In genomic region chr6:113040319-113040718, GRCm38 (mm10) we compare ENCODE assay signal across 23 mouse cellular contexts. TPM values are rescaled to one million over a fixed set of nuclear protein-coding genes. Genes with fewer than 3 reads are reported as not detected.
DNase-seq lines count a peak whose midpoint lies in the region; ATAC-seq and TF ChIP-seq lines count a peak whose summit lies in the region.
"Had no signal": no experiment of that assay in that cellular context is flagged by ENCODE, and none has a peak within 500 bp of the region (broad histone marks: within the 10 kb centered on the region; RNA-seq: fewer than 3 reads in every experiment).

No protein-coding gene starts in this region.

- H3K79me2 ChIP-seq in MEL (ENCODE audit: control insufficient read depth, insufficient read depth, low read length, poor library complexity): peaks cover 6% of the 10 kb centered on the region

- no peak for ATAC-seq in liver, embryonic 12.5 days
- no peak for ATAC-seq in liver, embryonic 13.5 days (ENCODE audit: low read depth)
- ATAC-seq in liver, embryonic 11.5 days (replicated peaks; ENCODE audit: low FRiP score): no peak
- no peak for ATAC-seq in kidney, embryonic 15.5 days (replicated peaks; ENCODE audit: low FRiP score)
- ATAC-seq: activated CD4-positive, CD25-positive, alpha-beta regulatory T cell, adult 4 months; CD4-positive, CD25-positive, alpha-beta regulatory T cell, adult 4 months; Patski had no signal

- no peak overlapping the region for H3K4me3 ChIP-seq in liver, embryonic 12.5 days
- H3K4me3 ChIP-seq in liver, embryonic 13.5 days (replicated peaks): no peak overlapping the region
- no peak overlapping the region for H3K4me3 ChIP-seq in liver, embryonic 11.5 days (ENCODE audit: low read depth, low read length)
- H3K4me3 ChIP-seq in MEL (ENCODE audit: control insufficient read depth in 1 of 2, insufficient read depth in 1 of 2, low read depth in 2 of 2, low read length in 2 of 2): peak overlapping the region in 1 of 2 experiments; percentile 34; a peak in 1 of 4 replicates
- H3K4me3 ChIP-seq in kidney, embryonic 15.5 days (replicated peaks): no peak overlapping the region

- no peak overlapping the region for H3K4me2 ChIP-seq in liver, embryonic 12.5 days
- no peak overlapping the region for H3K4me2 ChIP-seq in liver, embryonic 13.5 days
- no peak overlapping the region for H3K4me2 ChIP-seq in liver, embryonic 11.5 days
- H3K4me2 ChIP-seq in kidney, embryonic 15.5 days: no peak overlapping the region

- TF ChIP-seq EP300 in MEL (IDR thresholded peaks at IDR 0.05; ENCODE audit: low read depth in 1 of 2, low read length in 2 of 2): peak; percentile 8 to 23; a peak in 3 of 4 replicates

- no peaks in the 10 kb centered on the region for H3K36me3 ChIP-seq in liver, embryonic 12.5 days
- no peaks in the 10 kb centered on the region for H3K36me3 ChIP-seq in liver, embryonic 13.5 days
- no peaks in the 10 kb centered on the region for H3K36me3 ChIP-seq in liver, embryonic 11.5 days (ENCODE audit: control insufficient read depth, insufficient read depth, low read length)
- H3K36me3 ChIP-seq in MEL (ENCODE audit: control insufficient read depth in 1 of 2, insufficient read depth in 2 of 2, low read length in 2 of 2): peaks cover 0 to 54% of the 10 kb centered on the region in 2 experiments; a peak in 2 of 4 replicates
- H3K36me3 ChIP-seq in kidney, embryonic 15.5 days: no peaks in the 10 kb centered on the region

- H3K9me3 ChIP-seq in liver, embryonic 12.5 days (replicated peaks): no peaks in the 10 kb centered on the region
- H3K9me3 ChIP-seq in liver, embryonic 13.5 days (replicated peaks): no peaks in the 10 kb centered on the region
- no peaks in the 10 kb centered on the region for H3K9me3 ChIP-seq in liver, embryonic 11.5 days (ENCODE audit: control insufficient read depth, low read length)
- no peaks in the 10 kb centered on the region for H3K9me3 ChIP-seq in MEL (replicated peaks; ENCODE audit: insufficient read depth, low read length)
- H3K9me3 ChIP-seq in kidney, embryonic 15.5 days (replicated peaks): no peaks in the 10 kb centered on the region
- H3K9me3 ChIP-seq: G1E had no signal

- peak overlapping the region; percentile 74; the same call in 1 of the 2 replicates for H3K27ac ChIP-seq in liver, embryonic 12.5 days
- H3K27ac ChIP-seq in liver, embryonic 13.5 days: peak overlapping the region; percentile 83
- no peak overlapping the region for H3K27ac ChIP-seq in liver, embryonic 11.5 days (ENCODE audit: low read depth, low read length)
- H3K27ac ChIP-seq in MEL (ENCODE audit: control insufficient read depth, low read depth, low read length): peak overlapping the region; percentile 98
- no peak overlapping the region for H3K27ac ChIP-seq in kidney, embryonic 15.5 days

- WGBS in liver, embryonic 12.5 days (ENCODE audit: insufficient replicate concordance): 61% methylated on average over 2 of the region's 2 CpGs
- 54% methylated on average over 2 of the region's 2 CpGs for WGBS in liver, embryonic 13.5 days (ENCODE audit: insufficient replicate concordance)
- WGBS in liver, embryonic 11.5 days: 72% methylated on average over 2 of the region's 2 CpGs
- 81% methylated on average over 2 of the region's 2 CpGs for WGBS in kidney, embryonic 15.5 days

- intact Hi-C loops in heart, postnatal 14 days (cut with DNase I): no loop called here

- no peak for TF ChIP-seq CTCF in MEL (IDR thresholded peaks at IDR 0.05 in 2 of 3, conservative IDR thresholded peaks at IDR 0.05 in 1 of 3; ENCODE audit: control insufficient read depth in 1 of 3, insufficient read depth in 1 of 3, low read depth in 2 of 3, low read length in 3 of 3, poor library complexity in 1 of 3, severe bottlenecking in 1 of 3)

- peaks cover 62% of the 10 kb centered on the region for H3K4me1 ChIP-seq in liver, embryonic 12.5 days
- H3K4me1 ChIP-seq in liver, embryonic 13.5 days (replicated peaks): peaks cover 56% of the 10 kb centered on the region
- H3K4me1 ChIP-seq in liver, embryonic 11.5 days (replicated peaks; ENCODE audit: control insufficient read depth, insufficient read depth, low read length): peaks cover 28% of the 10 kb centered on the region
- H3K4me1 ChIP-seq in MEL (ENCODE audit: control insufficient read depth in 1 of 2, insufficient read depth in 2 of 2, low read length in 2 of 2): peaks cover 24 to 28% of the 10 kb centered on the region in 2 experiments
- H3K4me1 ChIP-seq in kidney, embryonic 15.5 days: peaks cover 17% of the 10 kb centered on the region

- H3K9ac ChIP-seq in liver, embryonic 12.5 days: no peak overlapping the region
- no peak overlapping the region for H3K9ac ChIP-seq in liver, embryonic 13.5 days
- no peak overlapping the region for H3K9ac ChIP-seq in liver, embryonic 11.5 days (ENCODE audit: low read depth, low read length)
- peak overlapping the region; percentile 69 for H3K9ac ChIP-seq in MEL (ENCODE audit: control insufficient read depth, low read depth, low read length, poor library complexity, severe bottlenecking)
- H3K9ac ChIP-seq in kidney, embryonic 15.5 days: no peak overlapping the region

- H3K27me3 ChIP-seq in liver, embryonic 12.5 days (replicated peaks): no peaks in the 10 kb centered on the region
- H3K27me3 ChIP-seq in liver, embryonic 13.5 days: no peaks in the 10 kb centered on the region
- H3K27me3 ChIP-seq in liver, embryonic 11.5 days (replicated peaks; ENCODE audit: control insufficient read depth, insufficient read depth, low read length): no peaks in the 10 kb centered on the region
- no peaks in the 10 kb centered on the region for H3K27me3 ChIP-seq in MEL (ENCODE audit: control insufficient read depth in 1 of 2, insufficient read depth in 2 of 2, low read length in 2 of 2)
- no peaks in the 10 kb centered on the region for H3K27me3 ChIP-seq in kidney, embryonic 15.5 days
- H3K27me3 ChIP-seq: CH12.LX, Patski had no signal

- peak; percentile 2 for DNase-seq in heart, adult 11 months
- DNase-seq in heart, postnatal 14 days: no peak
- DNase-seq in liver (no peak), MEL (ENCODE audit: low read depth, low spot score) (peak; percentile 61)
- no peak for DNase-seq in liver, embryonic 13.5 days
- DNase-seq in liver, embryonic 11.5 days (ENCODE audit: low spot score): no peak
- DNase-seq: adrenal gland, adult 2 months; adrenal gland, adult 8-10 months; adrenal gland, postnatal 10 days; adrenal gland, postnatal 14 days; adrenal gland, postnatal 25 days; adrenal gland, postnatal 36 days; B cell, adult 2 months; cerebellum, adult 11 months; cerebellum, adult 11-12 months; cerebellum, adult 18-20 months had no signal

- no peak for TF ChIP-seq RAD21 in MEL (IDR thresholded peaks at IDR 0.05; ENCODE audit: low read depth, low read length)

- TF ChIP-seq POLR2A in MEL (IDR thresholded peaks at IDR 0.05; ENCODE audit: control insufficient read depth in 1 of 2, insufficient read depth in 1 of 2, low read depth in 1 of 2, low read length in 2 of 2, poor library complexity in 1 of 2): no peak

TF ChIP-seq in MEL, 35 proteins besides CTCF, POLR2A, EP300 and RAD21 (continues in another document):
- 0 out of 2 replicates have a peak, but pooled peaks have one; percentile 5 for TF ChIP-seq MYC (IDR thresholded peaks at IDR 0.05; ENCODE audit: low read depth, low read length)
- TF ChIP-seq ZMIZ1 (IDR thresholded peaks at IDR 0.05; ENCODE audit: low read depth, low read length): no peak
- TF ChIP-seq CHD2 (IDR thresholded peaks at IDR 0.05; ENCODE audit: low read length): no peak
- no peak for TF ChIP-seq USF1 (IDR thresholded peaks at IDR 0.05; ENCODE audit: low read depth, low read length)
- TF ChIP-seq E2F4 (IDR thresholded peaks at IDR 0.05; ENCODE audit: borderline replicate concordance, low read depth, low read length): no peak
- no peak for TF ChIP-seq ELF1 (IDR thresholded peaks at IDR 0.05; ENCODE audit: low read depth, low read length)
- peak; percentile 83 for TF ChIP-seq GATA1 (IDR thresholded peaks at IDR 0.05; ENCODE audit: low read depth, low read length)
- TF ChIP-seq NELFE (IDR thresholded peaks at IDR 0.05; ENCODE audit: low read depth, low read length): no peak
- peak; percentile 79 for TF ChIP-seq ETS1 (IDR thresholded peaks at IDR 0.05; ENCODE audit: low read depth, low read length)
- no peak for TF ChIP-seq MYB (IDR thresholded peaks at IDR 0.05; ENCODE audit: low read depth, low read length)
- TF ChIP-seq NRF1 (IDR thresholded peaks at IDR 0.05; ENCODE audit: insufficient read depth, low read depth, low read length, poor library complexity, severe bottlenecking): no peak
- no peak for TF ChIP-seq MEF2A (IDR thresholded peaks at IDR 0.05; ENCODE audit: extremely low read depth, insufficient replicate concordance, low read depth, low read length, poor library complexity, severe bottlenecking)
- no peak for TF ChIP-seq BHLHE40 (IDR thresholded peaks at IDR 0.05; ENCODE audit: borderline replicate concordance, low read depth, low read length)
- no peak for TF ChIP-seq UBTF (IDR thresholded peaks at IDR 0.05; ENCODE audit: borderline replicate concordance, insufficient read depth, low read depth, low read length)
- TF ChIP-seq SMC3 (IDR thresholded peaks at IDR 0.05; ENCODE audit: low read depth, low read length): no peak
- TF ChIP-seq TBP (IDR thresholded peaks at IDR 0.05; ENCODE audit: low read depth, low read length): no peak; the same call in 1 of the 2 replicates

RNA-seq across cellular contexts. Expression of gene Thumpd3, which starts 5.7 kb away (rescaled TPM):
- total RNA-seq in heart, postnatal 14 days (2021): 10 to 100 TPM; 17.8 to 18.1 TPM
- 53.1 and 57.0 TPM in 2 replicates for polyA plus RNA-seq in liver, embryonic 12.5 days (2016; fragmentation: Nextera tagmentation; extraction: Ambion mirVana)
- polyA plus RNA-seq in liver, embryonic 13.5 days (2015; fragmentation: Nextera tagmentation; extraction: Ambion mirVana): 43.8 and 49.0 TPM in 2 replicates
- 70.5 and 72.5 TPM in 2 replicates for polyA plus RNA-seq in liver, embryonic 11.5 days (2014; fragmentation: Nextera tagmentation; extraction: Ambion mirVana)
- 89.1 and 95.7 TPM in 2 replicates for total RNA-seq in MEL (2012; rRNA removed)
- 100 to 1,000 TPM in 1 of 2 experiments, 10 to 100 TPM in 1; 74.8 to 158 TPM for polyA plus RNA-seq in MEL (2012; ENCODE audit: insufficient read depth in 1 of 2, insufficient read length in 2 of 2, low read depth in 1 of 2, low replicate concordance in 2 of 2, missing spikeins in 1 of 2)
- polyA plus RNA-seq in kidney, embryonic 15.5 days (2015; fragmentation: Nextera tagmentation; extraction: Ambion mirVana): 46.6 and 47.0 TPM in 2 replicates

RNA-seq across cellular contexts. Expression of gene Setd5, which starts 36.8 kb away (rescaled TPM):
- 10 to 100 TPM; 54.2 to 55.8 TPM for total RNA-seq in heart, postnatal 14 days (2021)
- polyA plus RNA-seq in liver, embryonic 12.5 days (2016; fragmentation: Nextera tagmentation; extraction: Ambion mirVana): 27.2 and 30.1 TPM in 2 replicates
- 19.8 and 21.3 TPM in 2 replicates for polyA plus RNA-seq in liver, embryonic 13.5 days (2015; fragmentation: Nextera tagmentation; extraction: Ambion mirVana)
- 56.8 and 58.6 TPM in 2 replicates for polyA plus RNA-seq in liver, embryonic 11.5 days (2014; fragmentation: Nextera tagmentation; extraction: Ambion mirVana)
- total RNA-seq in MEL (2012; rRNA removed): 43.5 and 50.4 TPM in 2 replicates
- 100 to 1,000 TPM in 1 of 2 experiments, 10 to 100 TPM in 1; 80.2 to 185 TPM for polyA plus RNA-seq in MEL (2012; ENCODE audit: insufficient read depth in 1 of 2, insufficient read length in 2 of 2, low read depth in 1 of 2, low replicate concordance in 2 of 2, missing spikeins in 1 of 2)
- polyA plus RNA-seq in kidney, embryonic 15.5 days (2015; fragmentation: Nextera tagmentation; extraction: Ambion mirVana): 75.0 and 75.9 TPM in 2 replicates

Comparison
In these comparisons a context has a peak if more than half of its experiments do, and no peak if none do; other contexts are left out.
1. DNase-seq: peak in heart, adult 11 months (single experiment) and MEL (single experiment); none in heart, postnatal 14 days (0 of 2), liver (single experiment), liver, embryonic 13.5 days (single experiment) and liver, embryonic 11.5 days (single experiment).
2. H3K27ac ChIP-seq: peak in liver, embryonic 12.5 days (single experiment), liver, embryonic 13.5 days (single experiment) and MEL (single experiment); none in liver, embryonic 11.5 days (single experiment) and kidney, embryonic 15.5 days (single experiment).